Mouse (Mus musculus) small intestine, adult 2 months (tissue): ENCODE results near the gene Tmem95. TPM values are rescaled to one million over a fixed set of nuclear protein-coding genes. Genes with fewer than 3 reads are reported as not detected.
A peak's percentile ranks its signal among the peaks of the same experiment; 100 is the strongest.

Source experiments
- H3K27ac ChIP-seq: fragments of 200-500 bp; 2 replicates; pipeline ENCODE4 v1.5.1; 2012; ENCODE audit warnings: low read depth, low read length, control low read depth, inconsistent platforms; ENCODE audit not compliant: insufficient read depth
- H3K27me3 ChIP-seq: fragments of 200-500 bp; 2 replicates; pipeline ENCODE4 v1.6.1; 2012; ENCODE audit warnings: mild to moderate bottlenecking, moderate library complexity, low read length, inconsistent platforms; ENCODE audit not compliant: control insufficient read depth, insufficient read depth
- H3K36me3 ChIP-seq: fragments of 200-500 bp; 2 replicates; pipeline ENCODE4 v1.6.1; 2012; ENCODE audit warnings: mild to moderate bottlenecking, low read length, control low read depth, inconsistent platforms; ENCODE audit not compliant: control insufficient read depth, insufficient read depth
- H3K4me1 ChIP-seq: fragments of 200-500 bp; 2 replicates; pipeline ENCODE4 v1.6.1; 2012; ENCODE audit warnings: low read length, inconsistent platforms, mixed read lengths; ENCODE audit not compliant: control insufficient read depth, insufficient read depth, insufficient read length
- H3K4me3 ChIP-seq: fragments of 200-500 bp; 2 replicates; pipeline ENCODE4 v1.5.1; 2012; ENCODE audit warnings: low read depth, mild to moderate bottlenecking, control low read depth, inconsistent platforms, low read length, moderate library complexity
- CTCF ChIP-seq: fragments of 200-500 bp; IDR thresholded peaks from 2 replicates; pipeline ENCODE4 v1.5.1; 2012; ENCODE audit warnings: low read depth, mild to moderate bottlenecking, control low read depth, inconsistent platforms, low read length, moderate library complexity, mixed read lengths; ENCODE audit not compliant: insufficient replicate concordance, insufficient read length; ENCODE audit errors: extremely low read depth
- POLR2A ChIP-seq: fragments of 200-500 bp; IDR thresholded peaks from 2 replicates; pipeline ENCODE4 v1.6.1; 2012; ENCODE audit warnings: low read depth, mild to moderate bottlenecking, control low read depth, inconsistent platforms, low read length, moderate library complexity
- WGBS: fragments of 180-500 bp; shearing (Covaris S2); methylation state at CpG from one replicate; pipeline ENCODE4 v1.1.7; 2018; 5-methylcytosine and 5-hydroxymethylcytosine counted together
- polyA plus RNA-seq: library from polyadenylated mRNA; depleted of rRNA; stranded (reverse); fragments of >200 nt; gene quantifications from 2 replicates; pipeline ENCODE4 v1.2.3, GENCODE M21; 2012

The Tmem95 gene
- polyA plus RNA-seq, 1 experiment = not detected

GRCm38 (mm10) chr11:69838714-69839104, 39.1 kb downstream of the Tmem95 start:
- Histone ChIP-seq H3K27me3 (peaks cover 12% of the 10 kb centered on the region), H3K4me1 (peaks cover 3% of the 10 kb centered on the region), H3K27ac (peak overlapping the region; percentile 63), H3K4me3 (peak overlapping the region; percentile 76), H3K36me3 (no peaks in the 10 kb centered on the region)
- under 1% methylated on average over 7 of the region's 7 CpGs for WGBS
- no peak for TF ChIP-seq CTCF
- TF ChIP-seq POLR2A = no peak

- Histone ChIP-seq H3K4me1 (peaks cover 4% of the 10 kb centered on the region), H3K27me3 (peaks cover 12% of the 10 kb centered on the region), H3K4me3 (peak within 1 kb of the TSS; percentile 76), H3K27ac (peak within 1 kb of the TSS; percentile 63), H3K36me3 (no peaks in the 10 kb centered on the region)
- WGBS = under 1% methylated on average over 34 of the region's 34 CpGs
- peak; percentile 78 for TF ChIP-seq POLR2A
- no peak for TF ChIP-seq CTCF
Observed at GRCm38 (mm10) chr11:69837952-69838713, 39.7 kb downstream of the Tmem95 start, which contains the start of gene Tmem256. Tmem256 (plus strand) TSS chr11:69838514.

GRCm38 (mm10) chr11:69837604-69837951, 40.2 kb downstream of the Tmem95 start, which contains the start of gene Nlgn2:
Nlgn2 (minus strand) TSS chr11:69837784.
- H3K4me1 ChIP-seq = peaks cover 4% of the 10 kb centered on the region
- H3K36me3 ChIP-seq = no peaks in the 10 kb centered on the region
- peak within 1 kb of the TSS; percentile 63 for H3K27ac ChIP-seq
- WGBS = under 1% methylated on average over 32 of the region's 32 CpGs
- H3K27me3 ChIP-seq = peaks cover 12% of the 10 kb centered on the region
- H3K4me3 ChIP-seq = peak within 1 kb of the TSS; percentile 76
- TF ChIP-seq CTCF = no peak
- no peak for TF ChIP-seq POLR2A

GRCm38 (mm10) chr11:69836703-69837576, 40.9 kb downstream of the Tmem95 start:
- 6% methylated on average over 49 of the region's 52 CpGs for WGBS
- Histone ChIP-seq H3K4me3 (peak overlapping the region; percentile 76), H3K27me3 (peaks cover 12% of the 10 kb centered on the region), H3K4me1 (peaks cover 4% of the 10 kb centered on the region), H3K27ac (no peak overlapping the region), H3K36me3 (no peaks in the 10 kb centered on the region)
- TF ChIP-seq POLR2A = no peak
- no peak for TF ChIP-seq CTCF

DNA sequence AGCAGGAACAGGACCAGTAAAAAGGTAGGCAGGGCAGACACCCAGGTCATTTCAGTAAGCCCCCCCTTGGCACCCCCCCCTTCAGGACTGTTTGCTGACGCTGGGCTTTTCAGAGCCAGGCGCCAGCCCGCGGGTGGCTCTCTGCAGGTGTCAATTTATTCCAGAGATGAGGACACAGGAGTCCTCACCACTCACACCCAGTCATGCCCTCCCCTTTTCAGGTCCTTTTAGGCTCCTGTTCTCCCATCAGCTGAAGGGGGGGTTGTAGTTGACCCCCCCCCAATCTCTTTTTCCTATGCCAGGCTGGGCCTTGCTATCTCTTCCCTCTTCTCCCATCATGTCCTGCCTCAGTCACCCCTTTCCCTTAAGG, 41.9 kb downstream of the Tmem95 start:
- H3K27ac ChIP-seq = no peak overlapping the region
- no peak overlapping the region for H3K4me3 ChIP-seq
- WGBS = 18% methylated on average over 4 of the region's 4 CpGs
- TF ChIP-seq CTCF = no peak
- no peak for TF ChIP-seq POLR2A
- H3K27me3 ChIP-seq = peaks cover 12% of the 10 kb centered on the region
- H3K36me3 ChIP-seq = no peaks in the 10 kb centered on the region
- peaks cover 4% of the 10 kb centered on the region for H3K4me1 ChIP-seq

DNA sequence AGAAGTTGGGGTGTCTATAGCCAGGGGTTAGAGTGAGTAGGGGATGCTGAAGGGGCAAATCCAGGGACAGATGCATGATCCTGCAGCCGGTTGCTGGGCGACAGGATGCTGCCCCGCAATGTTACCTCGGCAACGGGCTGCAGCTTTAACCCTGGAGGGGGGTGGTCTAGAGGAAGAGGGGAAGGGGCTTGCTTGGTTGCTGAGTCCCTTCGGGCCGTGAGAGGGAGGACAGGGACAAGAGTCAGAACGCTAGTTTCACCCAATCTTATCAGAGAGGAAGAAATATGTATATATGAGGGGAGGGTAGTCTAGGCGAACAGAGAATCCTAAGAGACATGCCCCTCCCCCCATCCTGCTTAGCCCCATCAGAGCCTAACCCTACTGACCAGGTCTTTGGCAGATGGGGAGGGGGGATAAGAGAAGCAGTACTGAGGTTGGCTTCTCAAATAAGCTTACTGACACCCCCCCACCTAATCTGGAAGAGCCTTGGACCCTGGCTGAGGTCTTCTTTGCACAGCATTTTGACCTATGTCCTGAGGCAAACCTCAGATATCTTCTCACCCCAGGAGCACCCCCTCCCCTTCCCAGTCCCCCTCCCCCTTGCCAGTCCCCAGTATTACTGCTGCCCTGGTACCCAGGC, 42.4 kb downstream of the Tmem95 start:
- H3K4me1 ChIP-seq = peaks cover 4% of the 10 kb centered on the region
- peaks cover 12% of the 10 kb centered on the region for H3K27me3 ChIP-seq
- no peak overlapping the region for H3K27ac ChIP-seq
- WGBS = 54% methylated on average over 9 of the region's 9 CpGs
- TF ChIP-seq CTCF (no peak), POLR2A (no peak)
- no peak overlapping the region for H3K4me3 ChIP-seq
- H3K36me3 ChIP-seq = no peaks in the 10 kb centered on the region

DNA sequence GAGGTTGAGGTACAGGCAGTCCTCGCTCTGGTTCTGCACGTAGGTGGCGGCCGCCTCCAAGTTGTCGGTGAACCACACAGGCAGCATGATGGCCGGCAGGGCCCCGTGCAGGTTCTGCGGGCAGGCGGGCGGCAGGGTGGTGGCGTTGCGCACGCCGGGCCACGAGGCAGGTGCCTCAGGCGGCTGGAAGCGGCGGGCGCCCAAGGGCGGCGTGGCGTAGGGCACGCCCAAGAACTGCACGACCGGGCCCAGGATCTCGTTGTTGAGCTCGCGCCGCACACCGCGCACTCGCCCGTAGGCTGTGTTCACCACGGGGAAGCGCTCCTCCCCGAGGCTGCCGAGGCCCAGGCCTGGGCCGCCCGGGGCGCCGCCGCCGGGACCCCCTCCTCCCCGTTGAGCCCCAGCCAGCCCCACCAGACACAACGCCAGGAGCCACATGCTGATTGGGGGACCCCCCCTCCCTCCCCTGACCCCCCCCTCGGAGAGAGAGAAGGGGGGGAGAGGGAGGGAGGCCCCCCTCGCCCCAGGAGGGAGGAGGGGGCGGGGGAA, 43.7 kb downstream of the Tmem95 start:
- Histone ChIP-seq H3K4me3 (peak overlapping the region; percentile 42), H3K36me3 (no peaks in the 10 kb centered on the region), H3K27me3 (peaks cover 12% of the 10 kb centered on the region), H3K27ac (no peak overlapping the region), H3K4me1 (peaks cover 4% of the 10 kb centered on the region)
- WGBS = 5% methylated on average over 48 of the region's 48 CpGs
- TF ChIP-seq CTCF (no peak), POLR2A (no peak)
